Mouse (Mus musculus) kidney, adult 9 months (tissue): ENCODE measurements at regions not wholly inside any gene's neighbourhood (a gene's known extent, or its start where the extent isn't known, plus 50 kb on each side); places are given as distances from the start of the nearest gene placed in this dataset.

Experiments used
- DNase-seq: peaks from one replicate; pipeline ENCODE4 v3.0.0; 2022

DNA sequence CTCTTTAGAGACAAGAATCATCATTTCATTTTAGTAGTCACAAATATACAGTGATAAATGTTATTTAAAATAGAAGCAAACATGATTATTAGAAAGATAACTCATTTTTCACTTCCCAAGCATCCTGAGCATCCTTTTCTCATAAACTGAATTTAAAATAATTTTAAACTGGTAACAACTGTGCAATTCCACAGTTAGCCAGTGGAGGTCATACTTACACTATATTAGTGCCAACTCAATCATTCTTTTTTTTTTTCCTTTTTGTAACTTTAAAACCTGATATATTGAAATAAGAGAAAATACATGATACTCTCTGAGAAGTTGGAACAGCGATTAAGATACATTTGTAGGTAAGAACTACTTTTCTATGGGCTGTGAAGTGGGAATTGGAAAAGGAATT, 113.2 kb upstream of the Gm17509 start:
- no peak for DNase-seq

DNA sequence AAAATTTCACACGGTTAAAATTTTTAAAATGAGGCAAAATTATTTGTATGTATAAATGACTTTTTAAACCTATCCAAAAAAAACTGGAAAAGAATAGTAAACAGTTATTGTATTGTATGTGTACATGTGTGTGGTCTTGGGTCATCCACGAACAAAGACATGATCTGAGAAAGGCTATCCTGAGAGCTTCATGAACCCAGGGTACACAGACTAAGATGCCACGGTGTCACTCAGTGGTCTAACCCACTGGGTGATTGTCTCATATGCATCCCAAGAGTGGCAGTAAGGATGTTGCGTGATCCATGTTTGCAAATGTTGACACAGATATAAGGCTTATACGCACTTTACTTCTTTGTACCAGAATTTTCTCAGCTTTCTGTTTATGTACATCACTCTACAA, 113.7 kb upstream of the Gm17509 start:
- DNase-seq: no peak

DNA sequence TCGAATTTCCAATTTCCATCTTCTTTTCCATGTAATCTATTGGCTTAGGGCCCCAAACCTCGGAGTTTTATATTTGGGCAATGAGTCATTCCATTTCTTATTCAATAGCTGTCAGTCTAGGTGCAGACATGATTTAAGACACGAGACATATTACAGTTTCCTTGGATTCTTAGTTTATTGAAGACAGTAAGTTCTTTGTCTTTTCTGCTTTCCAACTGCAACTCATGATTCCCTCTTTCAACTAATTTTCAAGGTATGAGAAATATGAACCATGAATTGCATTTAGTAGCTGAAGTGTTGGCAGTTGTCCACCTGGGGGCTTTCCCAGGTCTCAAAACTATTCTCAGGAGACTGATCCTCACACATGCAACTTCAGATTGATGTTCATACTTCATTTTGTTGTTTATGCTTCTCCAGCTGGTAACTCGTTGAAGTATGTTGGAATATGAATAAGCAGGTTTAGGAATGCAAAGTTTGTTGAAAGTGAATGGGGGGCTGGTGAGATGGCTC, 160.3 kb upstream of the Gm17509 start:
- no peak for DNase-seq

DNA sequence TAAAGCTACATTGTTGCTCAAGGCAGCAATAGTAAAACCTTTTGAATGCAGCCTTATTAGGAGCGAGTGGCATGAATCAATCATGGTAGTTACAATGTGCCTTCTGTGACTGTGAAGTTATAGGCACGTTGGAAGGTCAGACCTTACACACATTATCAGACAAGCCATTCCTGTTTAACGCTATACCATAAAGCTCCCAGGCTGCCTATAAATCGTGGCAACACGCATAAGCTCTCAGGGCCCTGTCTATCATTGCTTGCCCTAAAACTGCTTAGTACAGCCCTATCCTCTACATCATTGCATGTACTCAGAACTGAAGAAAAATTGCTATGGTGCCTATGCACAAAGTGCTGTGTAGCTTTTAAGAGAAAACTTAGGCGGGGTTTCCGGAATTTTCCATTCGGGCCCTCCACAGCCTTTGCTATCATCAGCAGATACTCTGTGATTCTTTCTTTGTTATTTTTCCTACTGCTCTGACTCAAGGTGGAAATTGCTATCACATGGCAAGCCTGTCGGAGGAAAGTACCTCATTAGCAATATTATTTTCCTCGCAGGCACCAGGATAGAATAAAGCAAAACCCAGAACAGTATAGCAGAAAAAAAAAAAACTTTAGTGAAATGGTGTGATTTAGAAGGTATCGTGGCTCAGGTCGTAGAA, 162.7 kb upstream of the Gm17509 start:
- DNase-seq: no peak

DNA sequence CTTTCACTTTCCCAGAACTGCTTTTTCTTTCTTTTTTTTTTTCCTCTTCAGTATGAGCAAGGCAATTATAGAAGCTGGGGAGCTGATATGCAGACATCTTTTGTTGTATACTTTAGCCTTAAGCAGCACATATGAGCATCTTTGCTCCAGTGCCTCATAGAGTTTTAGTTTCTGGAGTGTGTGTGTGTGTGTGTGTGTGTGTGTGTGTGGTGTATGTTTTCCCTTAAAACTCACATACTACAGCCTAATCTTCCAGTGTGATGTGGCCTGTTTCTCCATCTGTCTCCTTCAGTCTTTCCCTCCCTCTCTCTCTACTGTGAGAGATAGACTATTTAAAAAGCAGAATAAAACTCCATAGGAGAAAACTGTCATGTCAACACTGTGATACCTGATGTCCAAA, 169.4 kb upstream of the Gm17509 start:
- no peak for DNase-seq

DNA sequence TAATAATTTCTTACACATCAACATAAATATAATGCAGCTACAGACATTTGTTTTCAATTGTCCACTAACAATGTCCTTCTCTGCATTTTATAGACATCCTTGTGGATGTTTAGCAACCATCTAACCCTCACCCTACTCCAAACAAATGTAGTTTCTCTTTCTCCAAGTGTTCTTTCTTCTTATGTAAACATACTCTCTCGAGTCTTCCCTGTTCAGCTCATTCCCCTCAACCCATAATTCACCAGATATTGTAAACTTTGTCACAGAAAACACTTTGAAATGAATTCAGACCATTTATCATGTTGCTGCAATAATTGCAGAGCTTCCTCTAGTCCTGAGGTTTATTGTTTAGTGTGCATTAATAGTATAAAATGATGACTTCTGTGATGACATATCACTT, 172.6 kb upstream of the Gm17509 start:
- DNase-seq: no peak

DNA sequence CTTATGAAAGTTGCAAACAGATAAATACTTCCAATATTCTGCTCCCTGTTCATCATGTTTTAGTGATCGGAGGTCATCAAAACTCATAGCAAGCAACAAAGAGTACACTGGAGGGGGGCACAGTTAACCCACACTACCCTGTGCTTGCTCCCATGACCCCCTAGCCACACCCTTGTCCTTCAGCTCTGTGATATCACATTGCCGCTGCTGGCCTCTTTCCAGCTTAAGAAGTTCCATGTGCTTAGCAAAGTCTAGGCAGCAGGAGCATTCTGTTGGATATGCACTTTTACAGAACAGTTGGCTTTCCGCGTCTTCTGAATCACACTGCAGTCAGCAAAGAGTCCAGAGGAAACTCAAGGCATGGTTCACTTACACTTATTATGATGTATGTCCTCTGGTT, 180.4 kb upstream of the Gm17509 start:
- no peak for DNase-seq

DNA sequence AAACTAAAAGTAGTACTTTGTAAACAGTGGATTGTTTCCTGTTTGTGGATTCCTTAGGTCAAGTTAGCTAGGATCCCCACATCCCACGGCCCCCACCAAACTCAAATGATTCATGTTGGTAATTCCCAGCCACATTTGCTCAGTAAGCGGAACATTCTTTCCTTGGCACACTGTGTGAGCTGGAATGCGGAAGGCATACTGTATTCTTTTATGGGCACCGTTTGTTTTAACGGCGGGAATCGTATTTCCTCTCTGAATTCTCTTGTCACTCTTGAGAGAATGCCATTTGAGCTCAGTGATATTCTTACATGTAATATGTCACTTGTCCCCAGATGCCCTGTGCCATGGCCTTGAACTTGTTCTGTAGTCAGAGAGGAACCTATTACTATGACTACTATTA, 189.1 kb upstream of the Gm17509 start:
- peak; percentile 1 for DNase-seq

DNA sequence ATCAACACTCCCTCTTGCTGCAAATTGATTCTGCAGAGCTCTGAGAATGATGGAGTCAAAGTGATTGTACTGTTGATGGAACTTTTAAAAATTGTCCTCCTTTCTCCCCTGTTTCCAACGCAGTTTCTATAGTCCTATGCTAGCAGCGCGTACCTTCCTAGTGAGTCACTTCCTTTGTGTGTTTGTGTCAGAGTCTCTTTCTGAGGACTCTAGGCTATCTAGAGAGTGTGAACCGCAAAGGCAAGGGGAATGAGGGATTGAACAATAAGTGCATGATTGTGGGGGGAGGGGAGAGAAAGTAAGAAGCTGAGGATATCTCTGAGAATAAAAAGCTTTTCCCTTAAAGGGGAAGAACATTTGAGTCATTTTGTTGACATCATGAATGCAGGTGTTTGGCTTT, 188.5 kb upstream of the Hcn1 start:
- no peak for DNase-seq

DNA sequence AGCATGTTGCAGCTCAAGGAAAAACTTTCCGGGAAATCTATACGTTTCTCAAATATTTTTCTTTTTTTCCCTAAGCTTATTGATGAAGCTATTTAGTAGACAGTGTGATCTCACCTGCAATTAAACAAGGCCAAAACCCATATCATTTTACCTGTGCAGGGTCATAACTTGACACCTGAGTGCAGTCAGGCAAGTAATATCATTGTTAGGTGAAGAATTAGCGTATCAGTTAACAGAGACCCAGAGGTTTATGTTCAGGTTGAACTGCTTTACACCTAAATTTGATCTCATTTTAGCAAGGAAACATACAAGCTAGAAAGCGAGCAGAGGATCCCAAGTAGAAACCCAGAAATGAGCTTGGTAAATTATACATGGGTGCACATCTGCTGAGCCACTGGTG, 178.6 kb upstream of the Hcn1 start:
- no peak for DNase-seq

GRCm38 (mm10) chr13:117425015-117425414, 177.1 kb upstream of the Hcn1 start:
- no peak for DNase-seq

GRCm38 (mm10) chr13:117467407-117467806, 134.7 kb upstream of the Hcn1 start:
- no peak for DNase-seq

- no peak for DNase-seq
Measured at GRCm38 (mm10) chr13:117472726-117473125, 129.4 kb upstream of the Hcn1 start.

DNA sequence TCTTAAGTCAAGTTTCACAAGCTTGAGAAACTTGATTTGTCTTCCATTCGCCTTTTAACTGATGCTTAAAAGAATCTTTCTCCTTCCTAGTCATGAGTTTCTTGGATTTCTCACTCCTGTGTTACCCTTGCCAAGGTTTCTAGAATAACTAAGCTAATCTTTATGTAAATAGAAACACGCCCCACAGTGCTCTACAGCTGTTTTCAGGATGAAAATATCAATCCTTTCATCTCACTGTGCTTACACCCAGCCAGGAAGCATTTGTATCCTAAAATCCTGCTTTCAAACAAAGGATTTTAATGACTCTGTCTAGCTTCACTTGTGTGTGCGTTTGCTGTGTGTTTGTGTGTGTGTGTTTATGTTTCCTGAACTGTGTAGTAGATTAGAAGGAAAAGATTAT, 119.5 kb upstream of the Hcn1 start:
- no peak for DNase-seq

GRCm38 (mm10) chr13:117508746-117509145, 93.4 kb upstream of the Hcn1 start:
- no peak for DNase-seq

- peak; percentile 11 for DNase-seq
Measured at GRCm38 (mm10) chr13:117550108-117550507, 52.0 kb upstream of the Hcn1 start.
